Mouse (Mus musculus) B cell, adult 62 days (primary cell): ENCODE data around the gene Lpar2. TPM values are rescaled to one million over a fixed set of nuclear protein-coding genes. Genes with fewer than 3 reads are reported as not detected.

Experiments used
- total RNA-seq: library from RNA; stranded (reverse); gene quantifications from 4 replicates; pipeline ENCODE4 v1.2.4, GENCODE M21; 2023

Lpar2 gene
- 6.8 to 7.8 TPM (median 7.1 TPM) in 4 replicates for total RNA-seq

DNA sequence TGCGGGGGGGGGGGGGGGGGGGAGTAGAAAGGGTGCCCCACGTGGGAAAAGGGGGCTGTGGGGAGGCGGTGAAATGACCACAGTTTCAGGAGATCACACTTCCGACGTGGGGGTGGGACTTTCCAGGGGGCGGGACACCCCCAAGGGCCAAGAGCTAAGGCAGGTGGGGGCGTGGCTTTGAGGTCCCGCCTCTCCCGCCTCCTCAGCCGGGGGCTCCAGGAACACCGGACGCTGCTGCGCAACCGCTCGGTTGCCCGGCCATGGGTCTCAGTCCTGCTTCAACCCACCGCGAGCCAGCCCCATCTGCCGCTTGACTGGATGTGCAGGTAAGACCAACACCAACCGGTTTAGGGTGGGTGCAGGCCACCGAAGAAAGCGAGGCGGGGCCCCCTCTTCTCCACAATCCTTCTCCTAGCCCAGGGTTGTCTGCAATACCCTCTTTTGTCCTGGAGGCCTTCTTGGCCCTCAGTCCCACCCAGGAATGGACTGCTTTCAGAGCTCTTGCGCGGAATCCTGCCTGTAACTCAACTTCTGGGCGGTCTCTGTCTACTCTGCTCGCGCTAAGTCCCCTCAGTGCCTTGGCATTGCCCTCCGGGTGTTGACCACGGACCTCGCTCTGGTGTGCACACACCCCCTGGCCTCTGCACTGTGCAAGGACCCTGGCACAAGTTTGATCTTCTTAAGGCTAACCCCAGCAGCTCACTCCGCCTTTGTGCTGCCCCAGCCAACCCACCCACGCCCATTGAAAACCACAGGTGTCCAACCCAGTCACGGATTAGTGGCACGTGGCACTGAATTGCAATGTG is at the start of gene Lpar2:
TSS of gene Lpar2 (plus strand) at position 44 of the 806 bp plus-strand sequence.

DNA sequence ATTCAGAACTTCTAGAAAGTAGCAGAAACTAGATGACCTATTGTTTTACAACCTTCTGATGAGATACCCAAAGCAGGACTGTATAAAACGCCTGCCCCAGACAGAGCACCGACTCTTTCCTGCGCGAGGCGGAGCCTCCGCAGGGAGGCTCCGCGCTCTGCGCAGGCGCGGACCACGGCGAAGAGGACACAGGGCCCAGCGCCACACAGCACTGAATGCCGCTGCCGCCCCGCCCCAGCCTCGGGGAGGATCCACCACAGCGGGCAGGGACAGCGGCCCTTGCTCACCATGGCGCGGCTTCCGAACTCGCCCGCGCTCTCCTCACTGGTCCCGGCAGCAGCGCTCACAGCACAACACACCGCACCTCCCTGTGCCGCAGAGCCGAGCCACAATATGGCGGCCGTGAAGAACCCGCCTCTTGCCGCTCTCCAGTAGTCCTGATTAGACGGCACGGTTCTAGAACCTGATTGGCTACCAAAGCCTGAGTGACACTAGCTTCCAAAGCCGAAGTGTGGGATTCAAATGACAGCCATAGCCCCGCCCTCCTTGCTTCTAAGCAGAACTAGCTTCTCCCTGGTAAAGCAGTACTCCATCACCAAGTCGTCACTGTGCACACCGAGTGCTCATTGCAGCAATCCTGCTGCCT is 47.6 kb upstream of the Lpar2 start, which contains the start of gene Gm20422:
TSS of gene Gm20422 (minus strand) at position 384 of the 646 bp plus-strand sequence.

DNA sequence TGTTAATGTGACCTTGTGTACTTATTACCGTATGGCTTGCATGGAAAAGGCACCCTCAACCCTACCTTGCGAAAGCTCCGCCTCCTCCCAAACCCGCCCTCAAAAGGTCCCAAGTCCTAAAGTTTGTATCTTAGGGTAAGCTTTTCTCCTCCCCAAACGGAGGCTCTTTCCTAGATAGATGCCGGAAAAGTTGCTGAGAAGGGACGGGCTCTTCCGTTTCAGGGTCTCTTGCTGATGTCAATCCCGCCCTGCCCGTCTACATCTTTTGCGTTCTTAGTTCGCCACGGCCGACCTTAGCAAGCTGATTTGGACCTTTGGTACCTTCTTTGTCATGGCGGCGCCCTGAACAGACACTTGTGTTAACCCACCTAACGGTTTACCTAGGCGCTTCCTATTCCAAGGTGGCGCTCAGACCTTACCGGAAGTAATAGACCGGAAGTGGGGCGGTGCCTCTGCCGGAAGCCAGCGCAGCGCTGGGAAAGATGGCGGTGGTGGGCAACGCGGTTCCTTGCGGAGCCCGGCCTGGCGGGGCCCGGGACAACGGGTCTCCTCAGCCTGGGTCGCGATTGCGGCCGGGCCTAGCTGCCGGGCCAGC is 31.4 kb upstream of the Lpar2 start, which contains the start of the genes Atp13a1 and Zfp866:
TSS of gene Atp13a1 (plus strand) at position 391 of the 595 bp plus-strand sequence.
TSS of gene Zfp866 (minus strand) at position 406 of the 595 bp plus-strand sequence.

DNA sequence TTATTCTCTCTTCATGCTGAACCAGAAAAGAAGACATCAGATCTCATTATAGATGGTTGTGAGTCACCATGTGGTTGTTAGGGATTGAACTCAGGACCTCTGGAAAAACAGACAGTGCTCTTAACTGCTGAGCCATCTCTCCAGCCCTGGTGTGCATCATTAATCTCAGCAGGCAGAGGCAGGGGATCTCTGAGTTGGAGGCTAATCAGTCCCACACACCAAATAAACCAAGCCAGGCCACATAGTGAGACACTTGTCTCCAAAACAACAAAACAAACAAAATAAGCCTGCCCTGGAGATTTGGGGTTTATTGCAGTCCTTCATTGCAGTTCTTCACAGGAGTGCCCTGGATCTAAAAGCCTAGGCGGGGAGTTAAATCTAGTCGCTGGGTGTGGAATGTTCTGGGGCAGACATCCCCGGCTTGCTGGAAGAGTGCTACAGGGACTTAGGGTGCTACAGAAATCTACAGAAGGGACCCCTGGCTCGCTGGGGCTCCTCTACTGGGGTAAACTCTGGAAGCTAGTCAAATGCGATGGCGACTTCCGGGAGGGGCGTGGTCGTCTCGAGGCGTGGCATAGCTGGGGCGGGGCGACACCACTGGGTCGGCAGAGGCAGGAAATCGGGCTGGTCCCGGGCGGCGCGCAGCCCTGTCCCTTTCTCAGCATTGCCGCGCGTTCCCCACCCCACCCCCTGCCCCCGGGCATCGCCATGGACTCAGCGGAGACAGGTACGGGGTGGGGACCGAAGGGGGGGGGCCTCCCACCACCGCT is 13.9 kb upstream of the Lpar2 start, which contains the start of gene Gmip:
TSS of gene Gmip (plus strand) at position 586 of the 770 bp plus-strand sequence.

DNA sequence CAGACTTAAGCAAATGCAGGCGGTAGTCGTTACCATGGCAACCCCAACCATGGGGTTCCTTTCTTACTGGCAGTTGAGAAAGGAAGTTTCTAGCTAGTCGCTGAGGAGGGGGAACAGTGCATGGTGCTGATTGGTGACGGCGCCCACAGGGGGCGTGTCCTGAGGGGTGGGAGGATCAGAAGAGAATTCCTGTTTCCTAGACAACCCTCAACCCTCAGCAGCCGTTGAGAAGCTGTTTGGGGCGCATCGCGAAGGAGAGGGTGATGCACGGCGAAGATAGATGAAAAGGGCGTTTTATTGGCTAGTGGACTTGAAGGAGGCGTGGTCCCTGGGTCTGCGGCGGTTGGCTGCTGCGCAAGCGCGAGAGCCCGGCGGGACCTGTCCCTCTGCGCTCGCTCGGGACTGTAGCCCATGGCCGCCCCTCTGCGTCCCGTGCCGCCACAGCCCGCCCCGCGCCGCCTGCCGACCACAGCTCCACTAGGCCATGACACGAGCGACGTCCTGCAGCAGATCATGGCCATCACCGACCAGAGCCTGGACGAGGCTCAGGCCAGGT is 10.1 kb downstream of the Lpar2 start, which contains the start of gene Pbx4:
TSS of gene Pbx4 (plus strand) at position 194 of the 556 bp plus-strand sequence.

Other genes starting within 250 kb of the Lpar2 start
- 69.9 to 89.3 TPM (median 80.4 TPM) in 4 replicates for gene Zfp868, start 196.9 kb upstream of the Lpar2 start, total RNA-seq
- gene Zfp964, start 167.9 kb upstream of the Lpar2 start, total RNA-seq, result 0.75 to 1.6 TPM (median 1.00 TPM) in 4 replicates
- gene Zfp869, start 111.7 kb upstream of the Lpar2 start, total RNA-seq, result 87.0 to 95.8 TPM (median 91.4 TPM) in 4 replicates
- gene Zfp963, start 72.5 kb upstream of the Lpar2 start, total RNA-seq, result 3.5 to 3.8 TPM (median 3.8 TPM) in 4 replicates
- gene Gm20422, start 47.5 kb upstream of the Lpar2 start, total RNA-seq, result 1.1 to 2.0 TPM in 2 of 4 replicates, not detected in the others
- gene Atp13a1, start 31.3 kb upstream of the Lpar2 start, total RNA-seq, result 53.7 to 63.4 TPM (median 56.4 TPM) in 4 replicates
- gene Zfp866, start 31.3 kb upstream of the Lpar2 start, total RNA-seq, result 20.8 to 25.2 TPM (median 21.7 TPM) in 4 replicates
- 371 to 418 TPM (median 378 TPM) in 4 replicates for gene Gmip, start 13.8 kb upstream of the Lpar2 start, total RNA-seq
- 3.0 to 11.8 TPM (median 7.3 TPM) in 4 replicates for gene Pbx4, start 10.1 kb downstream of the Lpar2 start, total RNA-seq
- 0.18 to 0.21 TPM in 2 of 4 replicates, not detected in the others for gene Cilp2, start 65.3 kb downstream of the Lpar2 start, total RNA-seq
- 0.46 to 1.8 TPM (median 0.86 TPM) in 4 replicates for gene Tssk6, start 79.8 kb downstream of the Lpar2 start, total RNA-seq
- gene Ndufa13, start 80.1 kb downstream of the Lpar2 start, total RNA-seq, result 46.4 to 56.3 TPM (median 47.7 TPM) in 4 replicates
- gene Yjefn3, start 80.3 kb downstream of the Lpar2 start, total RNA-seq, result 0.97 TPM in 1 of 4 replicates, not detected in the others
- gene Gatad2a, start 174.0 kb downstream of the Lpar2 start, total RNA-seq, result 91.2 to 119 TPM (median 106 TPM) in 4 replicates
- 120 to 135 TPM (median 124 TPM) in 4 replicates for gene Mau2, start 220.3 kb downstream of the Lpar2 start, total RNA-seq
- 41.7 to 48.8 TPM (median 46.5 TPM) in 4 replicates for gene Sugp1, start 220.4 kb downstream of the Lpar2 start, total RNA-seq